ENCODE assay signal across 8 mouse cellular contexts in the genomic region with DNA sequence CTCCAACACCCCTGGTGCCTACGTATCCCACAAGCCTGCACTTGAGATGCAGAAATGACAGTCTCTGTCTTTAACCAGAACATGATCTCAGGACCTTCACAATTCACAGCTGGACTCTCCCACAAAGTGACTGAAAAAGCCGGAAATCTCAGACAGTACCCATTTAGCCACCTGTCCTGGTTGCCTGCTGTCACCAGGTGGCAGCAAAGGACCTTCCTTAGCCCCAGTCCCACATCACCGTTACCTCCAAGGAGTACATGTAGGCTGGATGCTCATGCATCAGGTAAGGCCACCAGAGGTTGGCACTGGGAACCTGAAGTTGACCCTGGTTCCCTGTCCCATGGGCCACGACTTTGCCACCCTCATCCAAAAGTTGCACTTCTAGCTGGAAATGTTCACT. TPM values are rescaled to one million over a fixed set of nuclear protein-coding genes. Genes with fewer than 3 reads are reported as not detected.
A peak's percentile ranks its signal among the peaks of the same experiment; 100 is the strongest.
DNase-seq lines count a peak whose midpoint lies in the region; TF ChIP-seq lines count a peak whose summit lies in the region.

No protein-coding gene starts in this region.

- peak; percentile 62 for DNase-seq in layer of hippocampus, adult 11-12 months (ENCODE audit: low spot score)
- no peak for DNase-seq in layer of hippocampus, adult 9-10 months (ENCODE audit: low spot score)
- DNase-seq in MEL (ENCODE audit: low read depth, low spot score), result peak; percentile 63
- peak; percentile 52 for DNase-seq in cerebellum, adult 11-12 months
- DNase-seq in heart, adult 9 months (ENCODE audit: low spot score in 2 of 2), result peak; percentile 29 to 37
- DNase-seq in left cerebral cortex, postnatal 14 days (ENCODE audit: low spot score in 2 of 2), result peak; percentile 57 to 71
- peak; percentile 37 for DNase-seq in yolk sac, embryonic 10.5 days (ENCODE audit: low spot score)

- H3K27me3 ChIP-seq in MEL (ENCODE audit: control insufficient read depth in 1 of 2, insufficient read depth in 2 of 2, low read length in 2 of 2), result no peaks in the 10 kb centered on the region

- peak; percentile 73 to 80 (median 77) for TF ChIP-seq CTCF in MEL (IDR thresholded peaks at IDR 0.05 in 2 of 3, conservative IDR thresholded peaks at IDR 0.05 in 1 of 3; ENCODE audit: control insufficient read depth in 1 of 3, insufficient read depth in 1 of 3, low read depth in 2 of 3, low read length in 3 of 3, poor library complexity in 1 of 3, severe bottlenecking in 1 of 3)
- TF ChIP-seq CTCF in olfactory bulb, adult 2 months (IDR thresholded peaks at IDR 0.05; ENCODE audit: insufficient read depth, low read depth, low read length), result 0 out of 2 replicates have a peak, but pooled peaks have one; percentile 32

- TF ChIP-seq POLR2A in MEL (IDR thresholded peaks at IDR 0.05; ENCODE audit: control insufficient read depth in 1 of 2, insufficient read depth in 1 of 2, low read depth in 1 of 2, low read length in 2 of 2, poor library complexity in 1 of 2), result no peak
- TF ChIP-seq POLR2A in olfactory bulb, adult 2 months (IDR thresholded peaks at IDR 0.05; ENCODE audit: insufficient read depth, low read depth, low read length), result no peak

- H3K9ac ChIP-seq in MEL (ENCODE audit: control insufficient read depth, low read depth, low read length, poor library complexity, severe bottlenecking), result no peak overlapping the region

- H3K4me3 ChIP-seq in MEL (ENCODE audit: control insufficient read depth in 1 of 2, insufficient read depth in 1 of 2, low read depth in 2 of 2, low read length in 2 of 2), result no peak overlapping the region
- no peak overlapping the region for H3K4me3 ChIP-seq in olfactory bulb, adult 2 months (ENCODE audit: insufficient read depth, low read depth, low read length)

- H3K36me3 ChIP-seq in MEL (ENCODE audit: control insufficient read depth in 1 of 2, insufficient read depth in 2 of 2, low read length in 2 of 2), result peaks cover 0 to 7% of the 10 kb centered on the region in 2 experiments; a peak in 2 of 4 replicates

- no peaks in the 10 kb centered on the region for H3K9me3 ChIP-seq in MEL (replicated peaks; ENCODE audit: insufficient read depth, low read length)

- TF ChIP-seq EP300 in MEL (IDR thresholded peaks at IDR 0.05; ENCODE audit: low read depth in 1 of 2, low read length in 2 of 2), result no peak

- peaks cover 3 to 16% of the 10 kb centered on the region in 2 experiments for H3K4me1 ChIP-seq in MEL (ENCODE audit: control insufficient read depth in 1 of 2, insufficient read depth in 2 of 2, low read length in 2 of 2)
- H3K4me1 ChIP-seq in olfactory bulb, adult 2 months (ENCODE audit: control insufficient read depth, insufficient read depth, low read length), result peaks cover 3% of the 10 kb centered on the region; the same call in 1 of the 2 replicates

- no peak overlapping the region for H3K27ac ChIP-seq in MEL (ENCODE audit: control insufficient read depth, low read depth, low read length)
- H3K27ac ChIP-seq in olfactory bulb, adult 2 months (ENCODE audit: insufficient read depth, low read depth, low read length), result no peak overlapping the region

- peak; percentile 70 for TF ChIP-seq RAD21 in MEL (IDR thresholded peaks at IDR 0.05; ENCODE audit: low read depth, low read length)

- 38% methylated on average over 4 of the region's 4 CpGs for WGBS in olfactory bulb, adult 2 months

- peaks cover 13% of the 10 kb centered on the region for H3K79me2 ChIP-seq in MEL (ENCODE audit: control insufficient read depth, insufficient read depth, low read length, poor library complexity)

- intact Hi-C loops in left cerebral cortex, postnatal 14 days (cut with DNase I), result no loop called here

TF ChIP-seq in MEL, 35 proteins besides CTCF, POLR2A, EP300 and RAD21:
- no peak for TF ChIP-seq GABPA (IDR thresholded peaks at IDR 0.05; ENCODE audit: low read depth, low read length)
- TF ChIP-seq SMC3 (IDR thresholded peaks at IDR 0.05; ENCODE audit: low read depth, low read length), result peak; percentile 61
- peak; percentile 42; the same call in 1 of the 2 replicates for TF ChIP-seq ZC3H11A (IDR thresholded peaks at IDR 0.05; ENCODE audit: low read depth, low read length)

RNA-seq across cellular contexts. Expression of gene Gusb, which starts 3.8 kb away (rescaled TPM):
- total RNA-seq in MEL (2012; rRNA removed), result 37.8 and 44.4 TPM in 2 replicates
- polyA plus RNA-seq in MEL (2012; ENCODE audit: insufficient read depth in 1 of 2, insufficient read length in 2 of 2, low read depth in 1 of 2, low replicate concordance in 2 of 2, missing spikeins in 1 of 2), result 100 to 1,000 TPM in 1 of 2 experiments, 10 to 100 TPM in 1; 54.2 to 107 TPM
- 10 to 100 TPM; 12.4 to 12.9 TPM for total RNA-seq in left cerebral cortex, postnatal 14 days (2021)
- not detected in 2 replicates for polyA plus RNA-seq in olfactory bulb, adult 2 months (2012; ENCODE audit: insufficient read depth, insufficient read length, low replicate concordance, missing spikeins)

RNA-seq across cellular contexts. Expression of gene Asl, which starts 29.9 kb away (rescaled TPM):
- 15.8 and 17.3 TPM in 2 replicates for total RNA-seq in MEL (2012; rRNA removed)
- 10 to 100 TPM in 1 of 2 experiments, not detected in 1; 26.7 TPM for polyA plus RNA-seq in MEL (2012; ENCODE audit: insufficient read depth in 1 of 2, insufficient read length in 2 of 2, low read depth in 1 of 2, low replicate concordance in 2 of 2, missing spikeins in 1 of 2)
- total RNA-seq in left cerebral cortex, postnatal 14 days (2021), result 10 to 100 TPM; 14.7 to 19.8 TPM
- not detected in 2 replicates for polyA plus RNA-seq in olfactory bulb, adult 2 months (2012; ENCODE audit: insufficient read depth, insufficient read length, low replicate concordance, missing spikeins)

RNA-seq across cellular contexts. Expression of gene Crcp, which starts 30.0 kb away (rescaled TPM):
- total RNA-seq in MEL (2012; rRNA removed), result 60.9 and 69.6 TPM in 2 replicates
- 10 to 100 TPM in 1 of 2 experiments, not detected in 1; 56.2 TPM for polyA plus RNA-seq in MEL (2012; ENCODE audit: insufficient read depth in 1 of 2, insufficient read length in 2 of 2, low read depth in 1 of 2, low replicate concordance in 2 of 2, missing spikeins in 1 of 2)
- total RNA-seq in left cerebral cortex, postnatal 14 days (2021), result 10 to 100 TPM; 30.1 to 33.7 TPM
- not detected in 2 replicates for polyA plus RNA-seq in olfactory bulb, adult 2 months (2012; ENCODE audit: insufficient read depth, insufficient read length, low replicate concordance, missing spikeins)

RNA-seq across cellular contexts. Expression of gene Vkorc1l1, which starts 57.3 kb away (rescaled TPM):
- total RNA-seq in MEL (2012; rRNA removed), result 22.9 and 24.2 TPM in 2 replicates
- polyA plus RNA-seq in MEL (2012; ENCODE audit: insufficient read depth in 1 of 2, insufficient read length in 2 of 2, low read depth in 1 of 2, low replicate concordance in 2 of 2, missing spikeins in 1 of 2), result 10 to 100 TPM in 1 of 2 experiments, not detected in 1; 42.4 TPM
- 10 to 100 TPM; 48.6 to 53.5 TPM for total RNA-seq in left cerebral cortex, postnatal 14 days (2021)
- not detected in 2 replicates for polyA plus RNA-seq in olfactory bulb, adult 2 months (2012; ENCODE audit: insufficient read depth, insufficient read length, low replicate concordance, missing spikeins)
